Mouse (Mus musculus) testis, adult 2 months (tissue): Measurements from ENCODE around the gene Tmem211. TPM values are rescaled to one million over a fixed set of nuclear protein-coding genes. Genes with fewer than 3 reads are reported as not detected.

Experiments
- H3K27ac ChIP-seq: fragments of 200-500 bp; 2 replicates; pipeline ENCODE4 v1.5.1; 2012; ENCODE audit warnings: low read depth, low read length; ENCODE audit not compliant: control insufficient read depth, insufficient read depth
- H3K27me3 ChIP-seq: fragments of 200-500 bp; 2 replicates; pipeline ENCODE4 v1.6.1; 2012; ENCODE audit warnings: mild to moderate bottlenecking, low read length, moderate library complexity; ENCODE audit not compliant: control insufficient read depth, insufficient read depth
- H3K36me3 ChIP-seq: fragments of 200-500 bp; 2 replicates; pipeline ENCODE4 v1.6.1; 2012; ENCODE audit warnings: mild to moderate bottlenecking, low read length; ENCODE audit not compliant: control insufficient read depth, insufficient read depth
- H3K4me1 ChIP-seq: fragments of 200-500 bp; 2 replicates; pipeline ENCODE4 v1.6.1; 2012; ENCODE audit warnings: low read length; ENCODE audit not compliant: control insufficient read depth, insufficient read depth
- H3K4me3 ChIP-seq: fragments of 200-500 bp; 2 replicates; pipeline ENCODE4 v1.5.1; 2012; ENCODE audit warnings: low read depth, mild to moderate bottlenecking, low read length, moderate library complexity, mixed read lengths; ENCODE audit not compliant: control insufficient read depth
- CTCF ChIP-seq: fragments of 200-500 bp; IDR thresholded peaks from 2 replicates; pipeline ENCODE4 v1.5.1; 2012; ENCODE audit warnings: low read depth, mild to moderate bottlenecking, inconsistent platforms, low read length, moderate library complexity; ENCODE audit not compliant: control insufficient read depth, insufficient read depth, insufficient replicate concordance
- POLR2A ChIP-seq: fragments of 200-500 bp; IDR thresholded peaks from 2 replicates; pipeline ENCODE4 v1.6.1; 2012; ENCODE audit warnings: low read depth, mild to moderate bottlenecking, inconsistent platforms, low read length, moderate library complexity; ENCODE audit not compliant: control insufficient read depth
- polyA plus RNA-seq: library from polyadenylated mRNA; depleted of rRNA; stranded (reverse); fragments of >200 nt; gene quantifications from 2 replicates; pipeline ENCODE4 v1.2.3, GENCODE M21; 2012

The Tmem211 gene
- polyA plus RNA-seq, 1 experiment: not detected

GRCm38 (mm10) chr5:113206670-113207352 is 19.9 kb upstream of the Tmem211 start:
- TF ChIP-seq POLR2A (no peak), CTCF (no peak)
- no peaks in the 10 kb centered on the region for H3K27me3 ChIP-seq

GRCm38 (mm10) chr5:113208048-113208447 is 18.7 kb upstream of the Tmem211 start:
- no peaks in the 10 kb centered on the region for H3K27me3 ChIP-seq
- H3K4me1 ChIP-seq: peaks cover 12% of the 10 kb centered on the region
- TF ChIP-seq CTCF: no peak
- TF ChIP-seq POLR2A: no peak
- peak overlapping the region; percentile 68 for H3K27ac ChIP-seq
- no peak overlapping the region for H3K4me3 ChIP-seq
- H3K36me3 ChIP-seq: no peaks in the 10 kb centered on the region

More at GRCm38 (mm10) chr5:113206670-113207352, 19.9 kb upstream of the Tmem211 start:
- H3K36me3 ChIP-seq: no peaks in the 10 kb centered on the region
- no peak overlapping the region for H3K4me3 ChIP-seq
- H3K4me1 ChIP-seq: peaks cover 12% of the 10 kb centered on the region
- H3K27ac ChIP-seq: peak overlapping the region; percentile 75

- Histone ChIP-seq H3K27me3 (no peaks in the 10 kb centered on the region), H3K4me1 (peaks cover 12% of the 10 kb centered on the region), H3K4me3 (no peak overlapping the region), H3K36me3 (no peaks in the 10 kb centered on the region), H3K27ac (peak overlapping the region; percentile 68)
- no peak for TF ChIP-seq POLR2A
- TF ChIP-seq CTCF: no peak
Measured at GRCm38 (mm10) chr5:113208622-113209400, 17.9 kb upstream of the Tmem211 start.

GRCm38 (mm10) chr5:113209401-113209750 is 17.3 kb upstream of the Tmem211 start:
- Histone ChIP-seq H3K4me1 (peaks cover 12% of the 10 kb centered on the region), H3K27ac (peak overlapping the region; percentile 32), H3K4me3 (no peak overlapping the region), H3K27me3 (no peaks in the 10 kb centered on the region), H3K36me3 (no peaks in the 10 kb centered on the region)
- TF ChIP-seq POLR2A: no peak
- TF ChIP-seq CTCF: no peak

GRCm38 (mm10) chr5:113209898-113210297 is 16.8 kb upstream of the Tmem211 start:
- peaks cover 12% of the 10 kb centered on the region for H3K4me1 ChIP-seq
- no peak overlapping the region for H3K4me3 ChIP-seq
- peak overlapping the region; percentile 32 for H3K27ac ChIP-seq
- TF ChIP-seq CTCF (no peak), POLR2A (no peak)
- no peaks in the 10 kb centered on the region for H3K36me3 ChIP-seq
- no peaks in the 10 kb centered on the region for H3K27me3 ChIP-seq

- TF ChIP-seq POLR2A (no peak), CTCF (no peak)
- H3K27ac ChIP-seq: peak overlapping the region; percentile 23; the same call in 1 of the 2 replicates
- no peaks in the 10 kb centered on the region for H3K36me3 ChIP-seq
- H3K4me3 ChIP-seq: no peak overlapping the region
- H3K27me3 ChIP-seq: no peaks in the 10 kb centered on the region
- peaks cover 12% of the 10 kb centered on the region for H3K4me1 ChIP-seq
Measured at GRCm38 (mm10) chr5:113210314-113210713, 16.4 kb upstream of the Tmem211 start.

GRCm38 (mm10) chr5:113212156-113212835 is 14.4 kb upstream of the Tmem211 start:
- TF ChIP-seq CTCF (no peak), POLR2A (no peak)
- no peak overlapping the region for H3K27ac ChIP-seq
- no peak overlapping the region for H3K4me3 ChIP-seq
- H3K36me3 ChIP-seq: no peaks in the 10 kb centered on the region
- H3K4me1 ChIP-seq: peaks cover 12% of the 10 kb centered on the region
- H3K27me3 ChIP-seq: no peaks in the 10 kb centered on the region
